Mouse (Mus musculus): Measurements from ENCODE around the gene Pank4.
A peak's percentile ranks its signal among the peaks of the same experiment; 100 is the strongest.

Gene Pank4

DNA sequence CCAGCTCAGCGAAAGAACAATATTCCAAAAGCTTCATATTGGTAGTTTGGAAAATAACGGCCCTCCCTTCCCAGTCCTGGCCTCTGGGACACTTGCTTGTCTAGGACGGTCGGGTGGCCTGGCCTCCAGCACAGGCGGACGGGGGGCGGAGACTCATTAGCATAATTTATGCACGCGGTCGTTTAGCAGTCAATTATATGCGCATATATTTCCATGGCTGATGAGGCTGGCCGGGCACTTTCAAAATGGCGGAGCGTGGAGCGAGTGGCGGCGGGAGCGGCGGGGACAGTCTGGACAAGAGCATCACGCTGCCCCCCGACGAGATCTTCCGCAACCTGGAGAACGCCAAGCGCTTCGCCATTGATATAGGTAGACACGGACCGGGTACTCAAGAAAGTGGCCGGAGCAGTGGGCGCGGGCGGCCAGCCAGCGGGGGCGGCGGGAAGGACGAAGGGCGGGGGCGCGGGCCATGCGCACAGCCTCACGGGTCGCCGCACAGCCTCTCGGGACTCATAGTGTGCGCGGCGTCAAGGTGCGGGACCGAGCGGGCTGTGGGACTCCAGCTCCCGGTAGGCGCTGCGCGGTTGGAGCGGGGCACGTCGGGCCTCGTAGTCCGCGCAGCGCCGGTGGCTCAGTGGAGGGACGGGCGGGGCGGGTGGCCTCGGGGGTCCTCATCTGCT lies at the start of gene Pank4:
Pank4 (plus strand) TSS at position 223 of the 680 bp plus-strand sequence.
- DNase-seq (ENCODE audit: low read depth, low spot score): peak; percentile 76

DNA sequence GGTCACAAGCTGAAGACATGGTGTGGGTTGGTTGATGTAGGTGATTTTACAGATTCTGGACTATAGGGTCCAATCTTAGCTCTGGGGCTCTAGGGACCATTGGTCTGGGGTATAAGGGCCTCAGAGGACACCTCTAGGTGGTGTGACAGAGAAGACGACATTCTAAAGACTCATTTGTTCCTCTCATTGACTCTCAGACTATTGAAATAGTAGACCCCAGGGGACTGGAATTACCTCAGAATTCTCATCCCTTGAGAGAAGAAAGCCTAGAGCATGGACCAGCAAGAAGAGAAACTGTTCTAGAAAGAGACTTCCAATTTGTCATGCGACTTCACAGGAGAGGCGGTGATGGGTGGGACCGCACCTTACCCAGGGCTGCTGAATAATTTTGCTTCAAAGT lies 49.7 kb upstream of the Pank4 start:
- no peak for DNase-seq (ENCODE audit: low read depth, low spot score)

DNA sequence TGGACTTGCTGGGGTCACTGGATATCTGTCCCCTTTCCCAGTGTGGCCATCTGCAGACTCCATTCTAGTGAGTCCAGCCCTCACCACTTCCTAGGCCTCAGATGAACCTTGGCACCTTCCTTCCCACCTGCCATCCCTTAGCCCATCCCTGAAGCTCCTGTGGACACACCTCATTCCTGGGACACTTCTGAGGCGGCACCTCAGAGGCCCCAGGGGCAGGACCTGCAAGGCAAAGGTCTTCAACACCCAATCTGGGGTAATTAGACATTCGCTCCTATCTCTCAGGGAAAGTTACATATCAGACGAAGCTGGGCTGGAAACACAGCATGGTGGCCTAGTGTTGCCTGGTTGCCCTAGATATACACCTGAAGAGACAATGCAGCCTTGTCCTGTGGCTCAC lies 49.2 kb upstream of the Pank4 start:
- no peak for DNase-seq (ENCODE audit: low read depth, low spot score)

DNA sequence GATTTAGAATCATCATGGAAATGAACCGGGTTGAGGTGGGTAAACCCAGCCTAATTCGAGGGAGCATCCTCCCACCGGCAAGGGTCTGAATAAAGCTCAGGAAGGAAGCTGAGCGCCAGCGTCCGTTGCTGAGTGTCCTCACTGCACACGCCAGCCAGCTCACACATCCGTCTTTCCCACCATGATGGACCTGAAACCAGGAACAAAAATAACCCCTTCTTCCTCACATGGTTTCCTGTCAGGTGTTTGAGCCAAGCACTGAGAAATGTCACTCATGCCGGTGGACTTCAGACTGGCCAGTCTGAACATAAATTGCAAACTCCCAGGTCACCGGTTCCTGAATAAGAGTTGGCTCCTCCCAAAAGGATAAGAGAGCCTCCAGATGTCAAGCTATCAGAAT lies 48.6 kb upstream of the Pank4 start:
- DNase-seq (ENCODE audit: low read depth, low spot score): no peak

DNA sequence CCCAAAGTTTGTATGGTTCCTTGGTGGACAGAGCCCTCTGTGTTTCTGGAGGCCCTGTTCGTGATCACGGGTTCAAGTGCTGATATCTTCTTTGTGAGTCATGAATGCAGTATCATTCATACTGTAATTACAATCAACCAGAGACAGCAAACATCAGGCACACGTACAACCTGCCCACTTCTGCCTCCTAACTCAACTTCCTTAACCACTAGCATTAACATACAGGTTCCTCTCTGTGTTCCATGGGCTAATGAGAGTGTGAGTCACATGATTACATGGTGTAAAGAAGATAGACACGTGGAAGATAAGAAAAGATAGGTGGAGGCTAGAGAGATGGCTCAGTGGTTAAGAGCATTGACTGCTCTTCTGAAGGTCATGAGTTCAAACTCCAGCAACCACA lies 47.3 kb upstream of the Pank4 start:
- DNase-seq (ENCODE audit: low read depth, low spot score): no peak

DNA sequence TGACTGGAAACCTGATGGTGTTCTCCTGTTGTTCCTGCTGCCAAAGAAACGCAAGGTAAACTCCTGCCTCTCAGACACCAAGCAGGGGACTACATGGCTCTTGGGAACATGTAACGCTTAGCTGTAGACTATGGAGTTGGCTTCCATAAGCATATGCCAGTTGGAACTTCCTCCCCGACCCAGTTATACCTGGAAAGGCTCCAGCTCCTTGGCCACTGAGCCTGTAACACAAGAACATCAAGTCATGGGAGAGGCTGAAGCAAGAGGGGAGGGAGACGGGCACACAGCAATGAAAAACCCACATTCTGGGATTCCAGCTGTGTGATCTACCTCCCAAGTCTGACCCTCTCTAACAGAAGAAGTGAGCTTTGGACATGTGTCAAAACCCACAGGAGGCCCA lies 41.6 kb upstream of the Pank4 start:
- no peak for DNase-seq (ENCODE audit: low read depth, low spot score)

DNA sequence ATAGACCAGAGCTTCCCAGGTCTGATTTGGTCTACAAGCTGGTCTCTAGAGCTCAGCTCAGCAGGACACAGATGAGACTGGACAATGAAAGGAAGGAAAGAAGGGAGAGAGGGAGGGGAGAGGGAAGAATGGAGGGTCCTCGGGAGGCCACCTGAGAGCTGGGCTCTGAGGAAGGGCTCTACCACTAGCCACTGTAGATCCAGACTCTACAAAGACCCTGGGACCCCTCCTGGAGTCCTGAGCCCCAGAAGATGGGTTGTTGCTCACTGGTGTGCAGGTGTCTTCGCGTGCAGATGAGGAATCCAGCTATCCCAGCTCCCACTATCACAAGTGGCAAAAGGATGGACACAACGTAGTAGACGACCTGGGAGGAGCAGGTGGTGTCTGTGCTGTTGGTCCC lies 41.0 kb upstream of the Pank4 start:
- DNase-seq (ENCODE audit: low read depth, low spot score): no peak

DNA sequence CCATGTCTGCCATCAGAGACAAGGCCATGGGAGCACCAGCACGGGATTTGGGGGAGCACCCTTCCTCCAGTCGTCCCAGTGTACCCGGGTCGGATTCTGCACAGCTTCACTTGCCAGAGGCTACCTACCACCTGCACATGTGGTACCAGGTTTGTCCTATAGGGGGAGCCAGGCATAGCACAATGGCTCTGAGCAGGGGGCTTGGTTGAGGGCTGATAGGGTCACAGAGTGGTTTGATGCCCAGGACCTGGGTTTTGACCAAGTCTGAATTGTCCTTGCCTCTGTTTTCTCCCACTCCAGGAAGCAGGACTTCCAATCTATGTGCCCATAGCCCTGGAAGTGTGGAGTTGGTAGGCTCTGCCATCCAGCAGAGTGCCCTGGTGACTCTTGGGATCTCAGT lies 38.5 kb upstream of the Pank4 start:
- no peak for DNase-seq (ENCODE audit: low read depth, low spot score)

DNA sequence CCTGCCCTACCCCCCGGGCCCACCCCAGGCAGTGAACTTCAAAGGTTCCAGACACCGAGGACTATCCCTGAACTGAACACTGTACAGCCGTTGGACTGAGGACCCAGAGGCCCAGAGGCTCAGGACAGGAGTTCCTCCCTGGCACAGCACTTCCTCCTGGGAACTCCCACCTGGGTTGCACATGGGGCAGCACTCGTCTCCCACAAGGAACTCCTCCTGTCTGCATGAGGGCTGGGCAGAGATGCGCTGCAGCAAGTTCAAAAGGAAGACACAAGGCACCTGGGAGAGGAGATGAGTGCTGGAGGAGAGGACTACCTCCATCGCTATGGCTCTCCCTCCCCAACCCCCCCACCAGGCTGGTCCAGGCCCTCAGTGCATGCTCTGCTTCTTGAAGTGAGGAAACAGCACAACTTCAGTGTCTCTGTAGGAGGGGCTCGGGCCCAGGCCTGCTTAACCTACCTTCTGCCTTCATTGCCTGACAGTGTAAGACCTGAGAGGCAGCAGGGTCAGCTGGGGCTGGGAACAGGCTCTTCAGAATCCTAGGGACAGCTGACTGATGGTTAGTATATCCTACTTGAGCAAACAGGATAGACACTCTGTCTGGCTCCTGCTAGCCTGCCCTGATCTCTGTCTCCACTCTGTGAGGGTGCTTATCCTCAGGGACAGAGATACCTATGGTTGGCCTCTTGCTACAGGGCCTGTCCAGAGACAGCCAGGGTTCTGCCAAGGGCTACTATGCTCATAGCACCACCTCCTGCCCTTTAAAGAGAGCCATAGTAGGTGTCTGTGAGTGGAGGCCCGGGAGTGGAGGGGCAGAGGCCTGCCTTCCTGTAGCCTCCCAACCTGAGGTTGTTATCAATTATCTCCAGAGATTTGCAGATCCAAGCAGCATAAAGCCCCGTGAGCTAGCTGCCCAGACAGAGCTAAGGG lies 36.7 kb upstream of the Pank4 start:
- DNase-seq (ENCODE audit: low read depth, low spot score): no peak

DNA sequence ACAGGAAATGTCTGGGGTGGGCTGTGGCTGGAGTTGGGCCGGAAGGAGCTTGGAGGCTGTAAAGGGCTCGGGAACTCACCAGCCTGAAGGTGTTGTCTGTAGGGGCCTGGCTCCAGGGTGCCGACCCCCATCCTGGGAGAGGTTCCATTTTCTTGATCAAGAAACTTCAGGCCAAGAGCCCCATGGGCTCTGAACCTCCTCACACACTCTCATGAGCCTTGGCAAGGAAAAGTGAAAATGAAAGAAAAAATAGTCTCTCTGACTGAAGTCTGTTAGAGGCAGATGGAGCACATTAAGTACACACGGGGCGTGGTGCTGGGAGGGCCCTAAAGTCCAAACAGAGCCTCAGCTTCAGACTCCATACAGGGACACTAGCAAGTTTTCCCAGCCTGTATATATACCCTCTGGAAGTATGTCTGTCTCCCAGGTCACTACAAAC lies 36.0 kb upstream of the Pank4 start:
- no peak for DNase-seq (ENCODE audit: low read depth, low spot score)

DNA sequence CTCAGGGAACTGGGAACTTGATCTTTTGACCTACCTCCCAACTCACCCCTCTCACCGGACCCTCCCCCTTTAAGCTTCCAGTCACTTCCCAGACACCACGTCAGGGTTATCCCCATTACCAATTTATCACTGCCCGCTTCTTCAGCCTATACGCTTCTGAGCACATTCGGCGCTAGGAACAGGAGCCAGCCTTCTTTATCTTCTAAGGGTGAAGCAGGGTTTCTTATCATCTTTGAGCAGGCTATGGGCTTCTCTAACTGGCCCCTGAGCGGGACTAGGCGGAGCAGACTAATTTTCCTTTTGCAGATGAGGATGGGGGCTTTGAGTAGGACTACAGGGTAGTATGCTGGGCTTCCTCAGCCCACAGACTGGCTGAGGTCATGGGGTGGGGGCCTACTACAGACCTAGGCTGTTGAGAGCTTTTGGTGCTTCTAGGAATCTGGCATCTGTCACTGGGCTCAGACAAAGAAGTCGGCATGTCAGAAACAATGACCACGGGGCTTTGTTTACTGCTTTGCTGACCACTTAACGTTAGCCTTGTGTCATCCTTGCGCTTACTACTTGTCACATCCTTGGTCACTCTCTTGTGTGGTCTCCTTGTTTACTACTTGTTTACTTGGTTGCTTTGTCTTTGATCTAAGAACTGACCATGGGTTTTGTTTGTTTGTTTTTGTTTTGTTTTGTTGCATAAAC lies 35.4 kb upstream of the Pank4 start, which contains the start of gene Tnfrsf14:
Tnfrsf14 (minus strand) TSS at position 169 of the 693 bp plus-strand sequence.
- peak; percentile 75 for DNase-seq (ENCODE audit: low read depth, low spot score)

DNA sequence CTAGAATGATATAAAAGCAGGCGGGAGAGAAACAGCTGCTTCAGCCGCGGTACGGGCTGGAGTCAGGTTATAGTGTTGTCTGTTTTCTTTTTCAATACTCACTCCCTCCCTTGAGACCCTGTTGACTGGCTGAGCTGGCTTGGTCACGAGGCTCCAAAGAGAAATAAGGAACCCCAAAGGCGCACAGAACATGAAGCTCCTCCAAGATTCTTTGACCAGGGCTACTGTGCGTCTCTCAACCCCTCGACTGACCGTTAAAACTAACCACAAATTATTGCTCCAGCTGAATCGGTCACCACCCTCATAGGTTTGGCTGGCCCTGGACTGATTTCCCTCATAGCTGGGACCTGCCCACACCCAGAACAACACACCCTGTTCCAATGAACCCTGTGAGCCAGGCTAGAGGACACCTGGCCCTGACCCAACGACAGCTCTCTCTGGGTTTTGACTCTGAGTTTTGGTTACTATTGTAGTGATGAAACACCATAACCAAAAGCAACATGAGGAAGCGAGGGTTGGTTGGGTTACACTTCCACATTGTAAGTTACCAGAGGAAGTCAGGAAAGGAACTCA lies 34.7 kb upstream of the Pank4 start:
- DNase-seq (ENCODE audit: low read depth, low spot score): peak; percentile 69

DNA sequence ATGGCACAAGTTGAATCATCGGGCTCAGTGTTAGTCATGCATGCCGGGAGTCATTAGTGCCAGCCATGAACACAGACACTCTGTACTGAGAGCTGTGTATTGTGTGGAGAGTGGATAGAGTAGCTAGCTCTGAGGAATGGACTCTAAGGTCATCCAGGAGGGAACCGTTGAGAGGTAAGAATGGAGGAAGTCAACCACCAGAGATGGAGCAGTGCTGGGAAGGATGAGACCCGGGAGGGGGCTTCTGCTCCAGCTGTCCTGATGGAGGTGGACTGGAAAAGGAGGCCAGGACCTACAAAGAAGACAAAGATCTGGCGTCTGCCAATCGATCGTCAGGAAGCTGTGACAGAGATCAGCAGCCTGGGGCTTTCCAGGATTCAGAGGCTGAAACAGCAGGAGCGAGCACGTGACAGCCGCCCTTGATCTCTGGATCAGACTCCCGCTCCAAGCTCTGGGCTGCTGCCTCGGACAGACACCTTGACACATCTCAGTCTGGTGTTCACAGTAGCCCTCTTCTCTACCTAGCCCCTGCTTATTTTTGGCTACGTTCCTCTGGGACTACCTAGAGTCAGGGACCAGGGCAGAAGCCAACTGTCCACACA lies 30.5 kb upstream of the Pank4 start:
- no peak for DNase-seq (ENCODE audit: low read depth, low spot score)

DNA sequence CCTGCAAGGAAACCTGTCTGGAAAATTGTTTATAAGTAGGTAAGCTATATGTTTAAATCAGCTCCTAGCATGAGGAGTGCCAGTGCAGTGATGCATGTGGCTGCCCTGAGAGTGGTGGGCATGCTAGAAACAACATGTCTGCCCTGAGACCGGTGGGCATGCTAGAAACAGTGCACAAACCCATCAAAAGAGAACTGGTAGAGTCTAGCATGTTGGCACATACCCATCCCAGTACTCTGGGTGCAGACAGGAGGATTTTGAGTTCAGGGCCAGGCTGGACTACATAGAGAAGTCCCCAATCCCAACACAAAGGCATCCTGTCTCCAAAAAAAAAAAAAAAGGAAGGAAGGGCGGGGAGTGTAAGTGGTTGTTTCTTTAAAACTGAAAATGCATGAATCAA lies 29.1 kb upstream of the Pank4 start:
- no peak for DNase-seq (ENCODE audit: low read depth, low spot score)

DNA sequence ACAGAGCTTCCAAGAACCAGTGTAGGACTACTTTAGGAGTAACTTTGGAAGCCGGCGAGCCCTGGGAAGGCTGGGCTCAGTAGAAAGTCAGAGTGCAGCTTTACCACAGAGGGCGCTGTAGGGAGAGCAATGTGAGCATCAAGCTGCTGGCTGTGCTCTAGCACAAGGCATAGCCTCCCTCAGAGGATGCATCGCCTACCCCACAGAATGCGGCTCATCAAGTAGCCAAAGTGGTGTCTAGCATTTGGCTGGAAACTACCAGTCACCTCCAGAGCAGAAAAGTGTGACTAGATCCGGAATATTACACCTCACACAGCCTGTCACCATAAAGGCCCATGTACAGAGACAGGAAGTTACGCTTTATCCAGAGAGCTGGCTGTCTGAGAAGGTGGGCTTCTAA lies 28.1 kb upstream of the Pank4 start:
- no peak for DNase-seq (ENCODE audit: low read depth, low spot score)

DNA sequence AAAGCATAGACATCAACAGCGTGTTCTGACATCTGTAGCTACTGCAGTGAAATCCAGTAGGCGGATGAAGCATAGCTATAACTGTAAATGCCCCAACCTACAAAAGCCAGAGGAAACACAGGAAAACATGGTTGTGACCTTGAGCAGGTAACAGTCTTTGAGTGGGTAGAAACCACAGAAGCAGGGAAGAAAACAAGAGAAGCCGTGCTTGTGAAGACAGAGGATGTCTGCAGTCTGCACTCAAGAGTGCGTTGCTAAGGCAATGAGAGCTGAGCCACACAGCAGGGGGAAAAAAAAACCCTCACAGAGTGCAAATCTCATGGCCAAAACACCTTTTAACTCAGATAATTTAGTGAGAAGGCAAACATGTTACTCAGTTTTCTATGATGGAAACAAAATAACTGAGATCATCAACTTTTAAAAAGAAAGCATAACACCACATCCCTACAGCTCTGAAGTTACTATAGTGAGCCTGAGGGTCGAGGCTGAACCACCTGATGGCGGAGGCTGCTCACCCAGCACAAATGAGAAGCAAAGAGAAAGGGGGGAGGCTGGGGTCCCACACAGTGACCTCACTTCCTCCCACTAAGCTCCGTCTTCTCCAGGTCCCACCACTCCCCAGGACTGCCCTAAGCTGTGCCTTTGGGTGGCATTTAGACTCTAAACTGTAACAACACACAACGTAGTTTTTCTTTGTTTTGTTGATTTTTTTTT lies 27.2 kb upstream of the Pank4 start:
- DNase-seq (ENCODE audit: low read depth, low spot score): no peak

DNA sequence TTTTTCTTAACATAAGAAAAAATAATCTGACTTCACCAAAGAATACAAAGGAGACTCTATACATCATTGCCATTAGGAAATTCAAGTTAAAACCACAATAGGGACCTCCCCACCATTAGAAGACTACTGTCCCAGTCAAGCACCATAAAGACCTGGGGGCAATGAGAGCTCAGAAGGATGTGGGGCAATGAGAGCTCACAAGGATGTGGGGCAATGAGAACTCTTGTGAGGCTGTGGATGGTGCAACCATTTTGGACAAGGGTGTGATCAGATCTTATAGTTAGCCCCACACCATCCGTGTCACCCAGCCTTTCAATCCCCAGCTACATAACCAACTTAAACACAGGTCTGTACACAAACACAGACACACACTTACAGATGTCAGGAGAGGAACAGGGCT lies 26.2 kb upstream of the Pank4 start:
- no peak for DNase-seq (ENCODE audit: low read depth, low spot score)

DNA sequence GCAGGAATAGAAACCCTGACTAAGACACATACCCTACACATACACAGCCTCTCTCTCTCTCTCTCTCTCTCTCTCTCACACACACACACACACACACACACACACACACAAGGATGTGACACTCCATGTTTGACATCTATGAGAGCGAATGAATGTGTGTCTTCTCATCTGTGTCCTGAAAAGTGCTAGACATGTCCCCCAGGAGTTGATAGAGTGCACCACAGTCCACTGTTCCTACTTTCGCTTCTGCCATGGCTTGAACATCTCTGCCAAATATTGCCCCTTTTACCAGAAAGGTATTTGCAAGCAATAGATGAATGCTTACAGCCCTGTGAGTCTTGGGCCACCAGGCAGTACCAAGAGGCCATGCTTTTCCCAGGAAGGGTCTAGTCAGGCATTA lies 23.8 kb upstream of the Pank4 start:
- DNase-seq (ENCODE audit: low read depth, low spot score): no peak

DNA sequence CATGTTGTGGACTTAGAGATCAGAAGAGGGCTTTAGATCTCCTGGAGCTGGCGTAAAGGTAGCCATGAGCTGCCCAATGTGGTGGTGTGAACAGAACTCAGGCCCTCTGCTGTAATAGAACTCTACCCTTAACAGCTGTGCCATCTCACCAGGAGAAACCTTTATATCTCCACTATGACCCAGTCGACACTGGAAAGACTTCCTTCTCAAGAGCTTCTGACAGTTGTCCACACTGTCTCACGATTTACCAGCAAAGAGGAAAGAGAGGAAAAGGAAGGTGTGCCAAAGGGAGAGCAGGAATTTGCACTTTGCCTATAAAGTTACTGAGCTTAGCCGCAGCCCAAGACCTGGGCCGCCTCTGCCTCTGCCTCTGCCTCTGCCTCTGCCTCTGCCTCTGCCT lies 22.1 kb upstream of the Pank4 start:
- DNase-seq (ENCODE audit: low read depth, low spot score): no peak

DNA sequence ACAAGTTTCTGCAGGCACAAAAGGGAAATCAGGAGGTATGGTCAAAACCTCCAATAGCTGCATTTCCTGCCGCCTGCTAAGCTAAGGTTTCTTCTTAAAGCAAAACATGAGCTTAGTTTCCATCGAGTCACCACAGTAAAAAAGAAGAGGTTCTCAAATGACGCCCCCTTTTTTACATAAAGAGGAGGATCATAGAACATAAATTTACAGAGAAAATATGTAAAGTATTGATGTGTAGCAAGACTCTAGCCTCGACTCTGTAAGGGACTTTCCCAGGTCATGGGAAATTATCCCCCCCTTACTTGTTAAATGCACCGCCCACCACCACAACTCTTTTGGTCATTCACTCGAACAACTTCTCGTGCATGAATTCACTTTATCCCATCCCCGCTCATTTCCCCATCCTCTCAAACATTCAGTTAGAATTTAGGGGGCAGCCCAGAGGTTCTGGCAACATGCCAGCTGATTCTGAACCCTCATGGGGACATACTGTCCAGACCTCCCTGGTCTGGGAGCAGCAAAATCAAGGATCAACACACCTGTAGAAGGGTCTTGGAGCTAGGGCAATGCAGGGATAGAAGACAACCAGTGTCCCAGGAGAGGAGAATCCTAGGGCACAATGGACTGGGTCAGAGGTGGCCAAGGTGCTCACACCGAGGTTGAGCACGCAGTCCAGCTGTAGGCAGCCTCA lies 21.1 kb upstream of the Pank4 start:
- no peak for DNase-seq (ENCODE audit: low read depth, low spot score)

Data from c-Kit-negative CD71-positive TER-119-positive erythroid progenitor cells, embryonic 14.5 days (primary cell).